Mouse (Mus musculus): Measurements from ENCODE around the gene 1700025C18Rik. TPM values are rescaled to one million over a fixed set of nuclear protein-coding genes. Genes with fewer than 3 reads are reported as not detected.

The 1700025C18Rik gene
- polyA plus RNA-seq, 1 experiment: not detected

GRCm38 (mm10) chr2:165070096-165070816 lies 20.3 kb downstream of the 1700025C18Rik start:
- peak; percentile 58 for DNase-seq
- H3K36me3 ChIP-seq (ENCODE audit: control insufficient read depth, insufficient read depth, low read length): no peaks in the 10 kb centered on the region
- H3K4me3 ChIP-seq (ENCODE audit: insufficient read depth, low read depth, low read length): no peak overlapping the region
- TF ChIP-seq CTCF (conservative IDR thresholded peaks at IDR 0.05; ENCODE audit: insufficient read depth, insufficient read length, low read depth, low read length) (peak; percentile 66), POLR2A (IDR thresholded peaks at IDR 0.05; ENCODE audit: low read depth, low read length) (no peak)
- no peaks in the 10 kb centered on the region for H3K27me3 ChIP-seq (replicated peaks; ENCODE audit: control insufficient read depth, insufficient read depth, low read length)
- H3K27ac ChIP-seq (ENCODE audit: insufficient read depth, low read depth, low read length): no peak overlapping the region
- H3K4me1 ChIP-seq (ENCODE audit: control insufficient read depth, insufficient read depth, low read length): no peaks in the 10 kb centered on the region
- 27% methylated on average over 23 of the region's 23 CpGs for WGBS

- H3K36me3 ChIP-seq (ENCODE audit: control insufficient read depth, insufficient read depth, low read length): no peaks in the 10 kb centered on the region
- no peak for DNase-seq
- no peak for TF ChIP-seq POLR2A (IDR thresholded peaks at IDR 0.05; ENCODE audit: low read depth, low read length)
- no peak for TF ChIP-seq CTCF (conservative IDR thresholded peaks at IDR 0.05; ENCODE audit: insufficient read depth, insufficient read length, low read depth, low read length)
- H3K4me1 ChIP-seq (ENCODE audit: control insufficient read depth, insufficient read depth, low read length): no peaks in the 10 kb centered on the region
- H3K4me3 ChIP-seq (ENCODE audit: insufficient read depth, low read depth, low read length): no peak overlapping the region
- no peak overlapping the region for H3K27ac ChIP-seq (ENCODE audit: insufficient read depth, low read depth, low read length)
- H3K27me3 ChIP-seq (replicated peaks; ENCODE audit: control insufficient read depth, insufficient read depth, low read length): no peaks in the 10 kb centered on the region
- WGBS: 89% methylated on average over 2 of the region's 2 CpGs
These were observed 21.7 kb downstream of the 1700025C18Rik start for GRCm38 (mm10) chr2:165068806-165069205.

GRCm38 (mm10) chr2:165064489-165064888 lies 26.1 kb downstream of the 1700025C18Rik start:
- no peaks in the 10 kb centered on the region for H3K27me3 ChIP-seq (replicated peaks; ENCODE audit: control insufficient read depth, insufficient read depth, low read length)
- TF ChIP-seq CTCF (conservative IDR thresholded peaks at IDR 0.05; ENCODE audit: insufficient read depth, insufficient read length, low read depth, low read length): no peak
- WGBS: 35% methylated on average over 7 of the region's 7 CpGs
- no peak overlapping the region for H3K4me3 ChIP-seq (ENCODE audit: insufficient read depth, low read depth, low read length)
- no peaks in the 10 kb centered on the region for H3K36me3 ChIP-seq (ENCODE audit: control insufficient read depth, insufficient read depth, low read length)
- peak; percentile 16 for DNase-seq
- H3K27ac ChIP-seq (ENCODE audit: insufficient read depth, low read depth, low read length): no peak overlapping the region
- no peaks in the 10 kb centered on the region for H3K4me1 ChIP-seq (ENCODE audit: control insufficient read depth, insufficient read depth, low read length)

GRCm38 (mm10) chr2:165061638-165062433 lies 28.7 kb downstream of the 1700025C18Rik start:
- no peaks in the 10 kb centered on the region for H3K27me3 ChIP-seq (replicated peaks; ENCODE audit: control insufficient read depth, insufficient read depth, low read length)
- WGBS: 60% methylated on average over 16 of the region's 16 CpGs
- H3K4me1 ChIP-seq (ENCODE audit: control insufficient read depth, insufficient read depth, low read length): no peaks in the 10 kb centered on the region
- H3K4me3 ChIP-seq (ENCODE audit: insufficient read depth, low read depth, low read length): no peak overlapping the region
- TF ChIP-seq POLR2A (IDR thresholded peaks at IDR 0.05; ENCODE audit: low read depth, low read length): no peak
- no peak for TF ChIP-seq CTCF (conservative IDR thresholded peaks at IDR 0.05; ENCODE audit: insufficient read depth, insufficient read length, low read depth, low read length)
- H3K27ac ChIP-seq (ENCODE audit: insufficient read depth, low read depth, low read length): no peak overlapping the region
- DNase-seq: peak; percentile 28
- no peaks in the 10 kb centered on the region for H3K36me3 ChIP-seq (ENCODE audit: control insufficient read depth, insufficient read depth, low read length)

- Histone ChIP-seq H3K27me3 (replicated peaks; ENCODE audit: control insufficient read depth, insufficient read depth, low read length) (no peaks in the 10 kb centered on the region), H3K4me1 (ENCODE audit: control insufficient read depth, insufficient read depth, low read length) (no peaks in the 10 kb centered on the region), H3K36me3 (ENCODE audit: control insufficient read depth, insufficient read depth, low read length) (no peaks in the 10 kb centered on the region), H3K27ac (ENCODE audit: insufficient read depth, low read depth, low read length) (no peak overlapping the region), H3K4me3 (ENCODE audit: insufficient read depth, low read depth, low read length) (no peak overlapping the region)
- 92% methylated on average over 4 of the region's 4 CpGs for WGBS
- DNase-seq: no peak
- TF ChIP-seq CTCF (conservative IDR thresholded peaks at IDR 0.05; ENCODE audit: insufficient read depth, insufficient read length, low read depth, low read length) (no peak), POLR2A (IDR thresholded peaks at IDR 0.05; ENCODE audit: low read depth, low read length) (no peak)
These were observed 30.6 kb downstream of the 1700025C18Rik start for GRCm38 (mm10) chr2:165059961-165060360.

- WGBS: 79% methylated on average over 14 of the region's 14 CpGs
- no peaks in the 10 kb centered on the region for H3K27me3 ChIP-seq (replicated peaks; ENCODE audit: control insufficient read depth, insufficient read depth, low read length)
- H3K4me3 ChIP-seq (ENCODE audit: insufficient read depth, low read depth, low read length): peak overlapping the region; percentile 48; the same call in 1 of the 2 replicates
- no peaks in the 10 kb centered on the region for H3K4me1 ChIP-seq (ENCODE audit: control insufficient read depth, insufficient read depth, low read length)
- H3K36me3 ChIP-seq (ENCODE audit: control insufficient read depth, insufficient read depth, low read length): no peaks in the 10 kb centered on the region
- H3K27ac ChIP-seq (ENCODE audit: insufficient read depth, low read depth, low read length): no peak overlapping the region
- DNase-seq: no peak
- TF ChIP-seq POLR2A (IDR thresholded peaks at IDR 0.05; ENCODE audit: low read depth, low read length) (no peak), CTCF (conservative IDR thresholded peaks at IDR 0.05; ENCODE audit: insufficient read depth, insufficient read length, low read depth, low read length) (no peak)
These were observed 34.0 kb downstream of the 1700025C18Rik start for GRCm38 (mm10) chr2:165056377-165057085.

All from kidney, adult 2 months (tissue).